Mouse (Mus musculus): ENCODE results near the gene Acp2. TPM values are rescaled to one million over a fixed set of nuclear protein-coding genes. Genes with fewer than 3 reads are reported as not detected.
"Not testable (repeated sequence)": the region's sequence is repeated elsewhere in the genome, so short reads cannot be mapped to it uniquely, and the experiment has no call there.

Acp2 gene
- polyA plus RNA-seq, 1 experiment from 2014 or later, result 27.3 TPM

DNA sequence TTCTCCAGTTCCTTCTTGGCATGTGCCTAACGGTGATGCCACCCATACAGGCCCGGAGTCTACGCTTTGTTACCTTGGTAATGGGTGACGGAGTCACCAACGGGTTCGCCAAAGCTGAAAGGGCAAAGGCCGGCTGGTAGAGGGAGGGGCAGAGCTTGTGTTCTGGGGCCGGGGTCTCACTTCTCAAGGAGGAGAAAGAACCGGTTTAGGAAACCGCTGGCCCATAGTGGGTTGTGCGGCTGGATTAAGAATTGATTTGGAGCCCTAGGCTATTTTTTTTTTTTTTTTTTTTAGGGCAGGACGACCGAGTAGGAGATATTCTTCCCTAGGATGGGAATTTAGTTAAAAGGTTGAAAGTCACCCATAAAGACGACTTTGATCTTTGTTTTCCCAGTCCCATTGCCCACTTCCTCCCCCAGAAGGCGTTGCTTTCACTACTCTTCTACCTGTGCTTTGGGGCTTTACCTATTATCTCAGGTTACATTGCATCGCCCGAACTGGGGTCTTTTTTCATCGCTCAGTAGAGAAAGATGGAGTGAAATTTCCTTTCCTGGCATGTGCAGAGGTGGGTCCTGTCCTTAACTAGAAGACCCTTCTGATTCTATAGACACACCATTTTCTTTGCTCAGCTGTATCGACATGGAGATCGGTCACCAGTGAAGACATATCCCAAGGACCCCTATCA lies 429 bp downstream of the Acp2 start:
- peaks cover 41% of the 10 kb centered on the region for H3K36me3 ChIP-seq
- 13% methylated on average over 20 of the region's 20 CpGs for WGBS
- DNase-seq (ENCODE audit: low spot score), result no peak
- H3K27me3 ChIP-seq (ENCODE audit: low read depth, poor library complexity, severe bottlenecking), result no peaks in the 10 kb centered on the region
- peaks cover 18% of the 10 kb centered on the region for H3K4me1 ChIP-seq
- H3K27ac ChIP-seq, result peak overlapping the region; percentile 92
- no peaks in the 10 kb centered on the region for H3K9me3 ChIP-seq (replicated peaks)
- peak overlapping the region; percentile 72 for H3K4me3 ChIP-seq

DNA sequence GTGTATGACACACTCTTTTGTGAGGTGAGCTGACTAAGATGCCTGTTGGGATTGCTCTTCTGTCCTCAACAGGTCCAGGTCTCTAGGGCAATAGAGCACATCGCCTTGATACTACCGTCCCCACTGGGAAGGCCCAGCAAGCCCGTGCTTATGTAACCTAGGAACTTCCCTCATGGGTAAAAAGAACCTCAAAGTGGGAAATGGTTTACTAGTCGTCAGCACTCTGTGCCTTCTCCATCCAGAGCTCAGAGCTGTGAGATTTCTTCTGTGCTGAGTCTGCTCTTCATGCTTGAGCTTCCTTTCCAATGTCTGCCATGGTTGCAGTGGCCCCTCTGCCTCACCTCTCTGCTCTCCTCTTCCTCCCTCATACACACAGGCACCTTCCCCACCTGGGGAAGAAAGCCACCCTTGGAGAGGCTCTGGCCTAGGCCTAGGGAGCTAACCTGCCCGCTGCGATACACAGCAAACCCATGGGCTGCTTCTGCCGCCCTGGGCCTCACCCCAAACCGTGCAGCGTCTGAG lies 3.6 kb downstream of the Acp2 start:
- 91% methylated on average over 9 of the region's 9 CpGs for WGBS
- no peak for DNase-seq (ENCODE audit: low spot score)
- H3K36me3 ChIP-seq, result peaks cover 71% of the 10 kb centered on the region
- no peak overlapping the region for H3K4me3 ChIP-seq
- peaks cover 18% of the 10 kb centered on the region for H3K4me1 ChIP-seq
- H3K27me3 ChIP-seq (ENCODE audit: low read depth, poor library complexity, severe bottlenecking), result no peaks in the 10 kb centered on the region
- H3K27ac ChIP-seq, result no peak overlapping the region
- H3K9me3 ChIP-seq (replicated peaks), result no peaks in the 10 kb centered on the region

DNA sequence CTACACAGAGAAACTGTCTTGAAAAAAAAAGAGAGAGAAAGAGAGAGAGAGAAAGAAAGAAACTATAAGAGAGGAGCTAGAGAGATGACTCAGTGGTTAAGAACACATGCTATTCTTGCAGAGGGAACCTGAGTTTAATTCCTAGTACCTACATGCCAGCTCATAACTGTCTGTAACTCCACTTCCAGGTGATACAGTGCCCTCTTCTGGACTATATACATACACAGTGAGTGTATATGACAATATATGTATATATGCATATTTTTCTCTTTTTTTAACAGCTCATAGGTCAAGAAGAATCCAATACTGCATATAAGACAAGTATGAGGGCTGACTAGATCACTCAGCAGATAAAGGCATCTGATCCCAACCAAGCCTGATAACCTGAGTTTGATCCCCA lies 10.6 kb downstream of the Acp2 start:
- H3K27me3 ChIP-seq (ENCODE audit: low read depth, poor library complexity, severe bottlenecking), result no peaks in the 10 kb centered on the region
- H3K4me3 ChIP-seq, result no peak overlapping the region
- DNase-seq (ENCODE audit: low spot score), result no peak
- H3K36me3 ChIP-seq, result peaks cover 85% of the 10 kb centered on the region
- H3K27ac ChIP-seq, result no peak overlapping the region
- H3K4me1 ChIP-seq, result no peaks in the 10 kb centered on the region
- no peaks in the 10 kb centered on the region for H3K9me3 ChIP-seq (replicated peaks)

DNA sequence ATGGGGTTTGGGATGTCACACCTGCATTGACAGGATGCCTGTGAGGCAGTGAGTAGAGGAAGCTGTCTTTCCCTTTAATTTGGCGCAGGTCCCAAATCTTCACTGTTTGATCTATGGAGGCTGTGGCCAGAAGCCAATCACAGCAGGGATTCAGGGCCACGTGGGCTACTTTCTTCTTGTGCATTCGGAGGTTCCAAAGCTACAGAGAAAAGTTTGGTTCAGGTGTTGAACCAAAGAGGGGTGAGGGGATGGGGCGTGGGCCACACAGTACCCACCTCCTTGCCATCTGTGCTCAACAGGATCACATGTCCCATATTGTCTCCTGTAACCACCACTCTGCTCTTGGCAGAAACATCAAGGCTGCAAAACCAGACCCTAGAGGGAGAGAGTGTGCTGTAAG lies 14.3 kb downstream of the Acp2 start:
- no peaks in the 10 kb centered on the region for H3K27me3 ChIP-seq (ENCODE audit: low read depth, poor library complexity, severe bottlenecking)
- WGBS, result 80% methylated on average over 4 of the region's 4 CpGs
- no peak for DNase-seq (ENCODE audit: low spot score)
- H3K4me1 ChIP-seq, result no peaks in the 10 kb centered on the region
- H3K9me3 ChIP-seq (replicated peaks), result no peaks in the 10 kb centered on the region
- H3K36me3 ChIP-seq, result peaks cover 52% of the 10 kb centered on the region
- no peak overlapping the region for H3K4me3 ChIP-seq
- H3K27ac ChIP-seq, result no peak overlapping the region

DNA sequence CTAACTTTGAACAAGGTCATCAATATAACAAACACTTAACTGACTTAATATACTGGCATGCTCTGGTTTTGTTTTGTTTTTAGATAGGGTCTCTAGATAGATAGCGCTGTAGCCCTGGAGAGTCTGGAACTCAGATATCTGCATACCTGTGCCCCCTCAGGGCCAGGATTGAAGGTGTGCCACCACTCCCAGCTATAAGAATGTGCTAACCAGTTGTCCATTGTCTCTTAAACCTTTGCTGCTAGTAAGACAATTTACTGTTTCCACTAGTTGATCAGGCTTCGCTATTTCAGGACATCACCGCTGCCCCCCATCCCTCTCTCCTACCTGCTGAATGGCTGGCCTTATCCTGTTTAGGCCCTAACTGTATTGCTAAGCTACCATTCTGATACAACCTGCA lies 17.8 kb downstream of the Acp2 start:
- DNase-seq (ENCODE audit: low spot score), result no peak
- Histone ChIP-seq H3K36me3 (peaks cover 23% of the 10 kb centered on the region), H3K4me1 (no peaks in the 10 kb centered on the region), H3K27me3 (ENCODE audit: low read depth, poor library complexity, severe bottlenecking) (no peaks in the 10 kb centered on the region), H3K27ac (no peak overlapping the region), H3K9me3 (replicated peaks) (no peaks in the 10 kb centered on the region), H3K4me3 (no peak overlapping the region)
- WGBS, result 95% methylated on average over 3 of the region's 3 CpGs

DNA sequence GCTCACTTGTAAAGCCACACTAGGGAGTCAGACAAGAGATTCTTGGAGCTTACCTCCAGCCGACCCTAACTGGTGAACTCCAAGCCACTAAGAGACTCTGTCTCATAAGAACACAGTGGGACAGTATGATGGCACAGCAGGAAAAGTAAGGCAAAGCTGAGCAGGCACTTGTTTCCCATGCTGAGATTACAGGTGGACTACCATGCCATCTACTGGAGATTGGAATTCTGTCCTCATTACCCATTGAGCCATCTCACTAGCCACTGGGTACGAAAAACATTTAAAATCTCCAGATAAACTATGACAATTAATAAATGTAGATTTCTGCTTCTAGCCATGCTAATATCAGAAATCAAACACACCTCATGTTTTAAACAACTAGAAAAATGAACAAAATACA lies 20.9 kb downstream of the Acp2 start:
- 85% methylated on average over 2 of the region's 2 CpGs for WGBS
- H3K9me3 ChIP-seq (replicated peaks), result no peaks in the 10 kb centered on the region
- no peaks in the 10 kb centered on the region; the same call in 1 of the 2 replicates for H3K36me3 ChIP-seq
- no peaks in the 10 kb centered on the region for H3K27me3 ChIP-seq (ENCODE audit: low read depth, poor library complexity, severe bottlenecking)
- DNase-seq (ENCODE audit: low spot score), result no peak
- H3K4me1 ChIP-seq, result no peaks in the 10 kb centered on the region
- no peak overlapping the region for H3K27ac ChIP-seq
- H3K4me3 ChIP-seq, result no peak overlapping the region

DNA sequence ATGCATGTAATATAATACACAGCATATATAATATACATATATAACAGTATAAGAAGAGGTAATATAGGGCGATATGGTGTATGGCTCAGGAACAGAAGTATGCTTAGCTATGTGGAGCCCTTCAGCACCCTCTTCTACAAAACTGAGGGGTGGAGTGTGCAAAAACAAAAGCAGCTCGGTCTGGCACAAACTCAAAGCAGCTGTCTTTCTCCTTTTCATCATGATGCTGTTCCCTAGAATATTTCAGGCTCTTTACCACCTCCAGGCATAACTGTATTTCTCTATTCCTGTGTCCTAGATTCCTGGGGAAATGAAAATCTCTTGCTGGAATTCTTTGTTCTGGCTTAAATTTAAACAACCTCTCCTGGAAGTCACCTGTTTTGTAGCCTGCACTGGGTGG lies 27.1 kb downstream of the Acp2 start:
- no peaks in the 10 kb centered on the region for H3K27me3 ChIP-seq (ENCODE audit: low read depth, poor library complexity, severe bottlenecking)
- peaks cover 12% of the 10 kb centered on the region for H3K36me3 ChIP-seq
- DNase-seq (ENCODE audit: low spot score), result no peak
- H3K27ac ChIP-seq, result no peak overlapping the region
- 76% methylated on average over 2 of the region's 2 CpGs for WGBS
- H3K9me3 ChIP-seq (replicated peaks), result no peaks in the 10 kb centered on the region
- no peak overlapping the region for H3K4me3 ChIP-seq
- H3K4me1 ChIP-seq, result no peaks in the 10 kb centered on the region

DNA sequence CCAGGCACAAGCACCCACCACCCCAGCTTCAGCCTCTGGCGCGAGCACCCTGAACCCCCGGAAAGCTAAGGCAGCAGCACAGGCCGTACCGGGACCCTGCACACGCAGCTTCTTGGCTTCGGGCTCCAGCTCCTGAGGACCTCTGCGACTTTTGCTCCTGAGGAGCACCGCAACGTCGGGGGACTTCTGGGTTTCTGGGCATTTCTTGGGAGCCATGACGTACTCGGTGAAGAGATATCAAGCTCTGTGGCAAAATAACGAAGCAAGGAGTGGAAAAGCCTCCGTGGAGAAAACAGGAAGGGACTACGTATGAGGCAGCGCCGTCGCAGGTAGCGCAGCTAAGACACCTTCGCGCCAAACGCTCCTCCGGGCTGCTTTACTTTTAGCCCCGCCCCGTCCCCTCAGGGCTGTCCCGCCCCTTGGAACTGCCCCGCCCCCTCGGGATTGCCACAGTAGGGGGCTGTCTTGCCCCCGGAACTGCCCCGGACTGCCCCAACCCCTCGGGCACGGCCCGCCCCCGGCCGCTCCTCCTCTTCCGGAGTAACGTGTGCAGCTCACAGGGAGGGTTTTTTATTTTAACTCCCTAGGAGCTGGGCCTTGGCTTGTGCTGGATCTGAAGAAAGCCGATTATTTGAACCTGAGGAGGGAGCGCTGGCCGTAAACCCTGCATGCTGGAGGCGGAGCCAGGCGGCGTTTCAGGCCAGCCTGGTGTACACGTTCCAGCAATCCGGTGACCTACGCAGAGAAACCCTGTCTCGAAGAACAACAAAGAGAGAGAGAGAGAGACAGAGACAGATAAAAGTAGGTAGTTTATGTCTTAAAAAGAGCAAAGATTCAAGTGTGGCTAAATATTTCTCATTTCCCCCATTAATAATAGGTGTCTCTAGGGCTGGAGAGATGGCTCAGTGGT lies 34.2 kb downstream of the Acp2 start, which contains the start of gene Ddb2:
Gene Ddb2 (minus strand): TSS at position 382 of the 910 bp plus-strand sequence.
- WGBS, result under 1% methylated on average over 48 of the region's 48 CpGs
- Histone ChIP-seq H3K27me3 (ENCODE audit: low read depth, poor library complexity, severe bottlenecking) (no peaks in the 10 kb centered on the region), H3K4me1 (peaks cover 8% of the 10 kb centered on the region), H3K4me3 (peak within 1 kb of the TSS; percentile 61), H3K27ac (peak within 1 kb of the TSS; percentile 86), H3K36me3 (peaks cover 12% of the 10 kb centered on the region), H3K9me3 (replicated peaks) (no peaks in the 10 kb centered on the region)
- peak; percentile 100 for DNase-seq (ENCODE audit: low spot score)

DNA sequence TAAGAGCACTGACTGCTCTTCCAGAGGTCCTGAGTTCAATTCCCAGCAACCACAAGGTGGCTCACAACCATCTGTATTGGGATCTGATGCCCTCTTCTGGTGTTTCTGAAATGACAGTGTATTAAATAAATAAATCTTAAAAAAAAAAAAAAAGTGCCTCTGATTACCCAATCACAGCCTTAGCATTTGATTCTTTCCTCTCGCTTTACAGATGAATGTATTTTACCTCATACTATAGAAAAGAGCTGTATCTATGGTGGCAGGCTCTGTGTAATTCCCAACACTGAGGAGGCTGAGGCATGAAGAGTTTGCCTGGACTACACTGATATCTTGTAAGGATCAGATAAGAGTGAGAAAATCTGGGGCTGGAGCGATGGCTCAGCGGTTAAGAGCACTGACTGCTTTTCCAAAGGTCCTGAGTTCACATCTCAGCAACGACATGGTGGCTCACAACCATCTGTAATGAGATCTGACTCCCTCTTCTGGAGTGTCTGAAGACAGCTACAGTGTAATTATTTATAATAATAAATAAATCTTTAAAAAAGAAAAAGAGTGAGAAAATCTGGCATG lies 34.9 kb downstream of the Acp2 start:
- not testable (repeated sequence) for H3K4me1 ChIP-seq; H3K27me3 ChIP-seq (ENCODE audit: low read depth, poor library complexity, severe bottlenecking); H3K9me3 ChIP-seq (replicated peaks); DNase-seq (ENCODE audit: low spot score)
- peaks cover 12% of the 10 kb centered on the region for H3K36me3 ChIP-seq
- peak overlapping the region; percentile 61 for H3K4me3 ChIP-seq
- 32% methylated on average over 4 of the region's 4 CpGs for WGBS
- H3K27ac ChIP-seq, result peak overlapping the region; percentile 86

DNA sequence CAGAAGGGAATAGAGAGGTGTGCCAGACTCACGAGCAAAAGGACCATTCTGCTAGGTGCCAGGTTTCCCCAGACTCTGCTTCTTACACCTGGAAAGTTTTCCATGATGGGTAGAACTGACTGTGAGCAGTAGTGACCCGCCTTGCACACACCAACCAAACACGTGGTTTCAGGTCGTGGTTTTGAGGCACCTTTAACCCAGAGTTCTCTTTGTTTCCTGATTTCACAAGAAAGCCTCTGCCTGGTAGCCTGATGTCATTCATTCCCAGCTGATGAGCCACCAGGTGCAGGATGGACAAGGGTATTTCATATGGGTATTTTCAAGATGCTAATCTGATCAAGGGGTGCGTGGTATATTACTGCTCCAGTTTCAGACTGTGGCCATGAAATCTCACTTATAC lies 39.9 kb downstream of the Acp2 start:
- no peaks in the 10 kb centered on the region for H3K36me3 ChIP-seq
- peaks cover 3% of the 10 kb centered on the region; the same call in 1 of the 2 replicates for H3K4me1 ChIP-seq
- H3K27me3 ChIP-seq (ENCODE audit: low read depth, poor library complexity, severe bottlenecking), result no peaks in the 10 kb centered on the region
- 72% methylated on average over 5 of the region's 5 CpGs for WGBS
- no peak for DNase-seq (ENCODE audit: low spot score)
- H3K9me3 ChIP-seq (replicated peaks), result no peaks in the 10 kb centered on the region
- no peak overlapping the region for H3K27ac ChIP-seq
- no peak overlapping the region for H3K4me3 ChIP-seq

DNA sequence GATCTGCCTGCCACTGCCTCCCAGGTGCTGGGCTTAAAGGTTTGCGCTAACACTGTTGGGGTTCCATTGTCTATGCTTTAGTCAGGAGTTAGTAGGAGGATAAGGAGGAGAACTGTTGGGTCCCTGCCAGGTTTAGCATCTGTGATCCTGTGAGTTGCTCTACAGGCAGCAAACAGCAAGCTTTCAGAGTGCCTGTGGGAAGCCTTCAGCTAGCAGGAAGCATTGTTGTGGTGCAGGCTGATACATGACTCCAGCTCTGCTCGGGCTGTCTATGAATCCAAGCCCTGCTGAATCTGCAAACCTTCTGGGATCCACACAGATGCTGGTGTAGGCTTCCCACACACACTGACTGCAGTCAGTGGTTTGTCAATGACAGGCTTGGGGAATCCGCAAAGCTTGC lies 40.7 kb downstream of the Acp2 start:
- 75% methylated on average over 3 of the region's 3 CpGs for WGBS
- H3K27ac ChIP-seq, result peak overlapping the region; percentile 28; the same call in 1 of the 2 replicates
- no peaks in the 10 kb centered on the region for H3K36me3 ChIP-seq
- H3K27me3 ChIP-seq (ENCODE audit: low read depth, poor library complexity, severe bottlenecking), result no peaks in the 10 kb centered on the region
- H3K9me3 ChIP-seq (replicated peaks), result no peaks in the 10 kb centered on the region
- no peak overlapping the region for H3K4me3 ChIP-seq
- no peak for DNase-seq (ENCODE audit: low spot score)
- 0 out of 2 replicates have a peak, but pooled peaks cover 3% of the 10 kb centered on the region for H3K4me1 ChIP-seq

DNA sequence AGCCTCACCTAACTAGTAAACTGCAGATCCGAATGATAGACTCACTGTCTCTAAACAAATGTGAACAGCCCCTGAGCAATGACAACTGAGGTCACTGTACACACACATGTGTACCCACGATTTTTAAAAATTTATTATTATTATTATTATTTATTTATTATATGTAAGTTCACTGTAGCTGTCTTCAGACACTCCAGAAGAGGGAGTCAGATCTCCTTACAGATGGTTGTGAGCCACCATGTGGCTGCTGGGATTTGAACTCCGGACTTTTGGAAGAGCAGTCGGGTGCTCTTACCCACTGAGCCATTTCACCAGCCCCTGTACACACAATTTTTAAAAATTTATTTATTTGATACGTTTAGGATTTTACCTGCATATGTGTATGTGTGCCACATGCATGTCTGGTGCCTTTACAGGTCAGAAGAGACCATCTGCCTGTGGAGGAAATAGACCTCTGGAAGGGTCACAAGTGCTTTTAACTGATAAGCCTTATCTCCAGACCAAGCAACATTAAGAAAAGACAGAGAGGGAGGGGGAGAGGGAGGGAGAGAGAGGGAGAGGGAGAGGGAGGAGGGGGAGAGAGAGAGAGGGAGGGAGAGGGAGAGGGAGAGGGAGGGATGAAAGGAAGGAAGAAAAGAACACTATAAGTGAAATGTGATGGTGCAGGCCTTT lies 42.0 kb downstream of the Acp2 start:
- 81% methylated on average over 5 of the region's 5 CpGs for WGBS
- Histone ChIP-seq H3K27me3 (ENCODE audit: low read depth, poor library complexity, severe bottlenecking) (no peaks in the 10 kb centered on the region), H3K9me3 (replicated peaks) (no peaks in the 10 kb centered on the region), H3K4me3 (no peak overlapping the region), H3K4me1 (0 out of 2 replicates have a peak, but pooled peaks cover 3% of the 10 kb centered on the region), H3K36me3 (no peaks in the 10 kb centered on the region), H3K27ac (no peak overlapping the region)
- no peak for DNase-seq (ENCODE audit: low spot score)

Data from limb, embryonic 10.5 days (tissue).